Mouse (Mus musculus): Measurements from ENCODE around the gene Idua.

Gene Idua

GRCm38 (mm10) chr5:108655381-108655780 lies 4.8 kb upstream of the Idua start:
- DNase-seq (ENCODE audit: low spot score): no peak

- DNase-seq (ENCODE audit: low spot score): no peak
Observed at GRCm38 (mm10) chr5:108655891-108656650, 4.1 kb upstream of the Idua start.

- no peak for DNase-seq (ENCODE audit: low spot score)
Observed at GRCm38 (mm10) chr5:108657406-108657805, 2.7 kb upstream of the Idua start.

GRCm38 (mm10) chr5:108658611-108659010 lies 1.5 kb upstream of the Idua start:
- no peak for DNase-seq (ENCODE audit: low spot score)

GRCm38 (mm10) chr5:108660632-108661268 lies 619 bp downstream of the Idua start:
- DNase-seq (ENCODE audit: low spot score): peak; percentile 70

GRCm38 (mm10) chr5:108662772-108663171 lies 2.6 kb downstream of the Idua start:
- DNase-seq (ENCODE audit: low spot score): no peak

- no peak for DNase-seq (ENCODE audit: low spot score)
Observed at GRCm38 (mm10) chr5:108665066-108665465, 4.9 kb downstream of the Idua start.

GRCm38 (mm10) chr5:108667370-108667769 lies 7.2 kb downstream of the Idua start:
- no peak for DNase-seq (ENCODE audit: low spot score)

GRCm38 (mm10) chr5:108668387-108668932 lies 8.3 kb downstream of the Idua start:
- no peak for DNase-seq (ENCODE audit: low spot score)

- DNase-seq (ENCODE audit: low spot score): peak; percentile 81
Observed at GRCm38 (mm10) chr5:108668977-108669936, 9.1 kb downstream of the Idua start, which contains the start of gene Dgkq. Gene Dgkq (minus strand): TSS chr5:108669672.

- DNase-seq (ENCODE audit: low spot score): no peak
Observed at GRCm38 (mm10) chr5:108669986-108670385, 9.9 kb downstream of the Idua start.

- DNase-seq (ENCODE audit: low spot score): no peak
Observed at GRCm38 (mm10) chr5:108670785-108671184, 10.7 kb downstream of the Idua start.

- DNase-seq (ENCODE audit: low spot score): no peak
Observed at GRCm38 (mm10) chr5:108671757-108672156, 11.6 kb downstream of the Idua start.

GRCm38 (mm10) chr5:108674624-108675023 lies 14.5 kb downstream of the Idua start:
- no peak for DNase-seq (ENCODE audit: low spot score)

GRCm38 (mm10) chr5:108675251-108675816 lies 15.2 kb downstream of the Idua start, which contains the start of gene Slc26a1:
Gene Slc26a1 (minus strand): TSS chr5:108675569.
- no peak for DNase-seq (ENCODE audit: low spot score)

GRCm38 (mm10) chr5:108676772-108677498 lies 16.8 kb downstream of the Idua start:
- no peak for DNase-seq (ENCODE audit: low spot score)

GRCm38 (mm10) chr5:108677605-108678295 lies 17.6 kb downstream of the Idua start:
- DNase-seq (ENCODE audit: low spot score): no peak

- no peak for DNase-seq (ENCODE audit: low spot score)
Observed at GRCm38 (mm10) chr5:108678296-108678854, 18.2 kb downstream of the Idua start.

GRCm38 (mm10) chr5:108679909-108680308 lies 19.8 kb downstream of the Idua start:
- DNase-seq (ENCODE audit: low spot score): no peak

GRCm38 (mm10) chr5:108680871-108681270 lies 20.7 kb downstream of the Idua start:
- no peak for DNase-seq (ENCODE audit: low spot score)

Measured in ovary, postnatal 10 days (tissue).